Mouse (Mus musculus) heart, postnatal 10 days (tissue): ENCODE results near the gene Smyd3. TPM values are rescaled to one million over a fixed set of nuclear protein-coding genes. Genes with fewer than 3 reads are reported as not detected.

Source experiments
- DNase-seq, 2 experiments: peaks; one replicate each; pipeline ENCODE4 v3.0.0; 2021
- intact Hi-C: fragments of 180-260 bp; cut with DNase I; formaldehyde crosslinking; loops from one replicate; pipeline ENCODE4 v1.15.1; 2025
- total RNA-seq, 2 experiments: library from RNA; stranded (reverse); gene quantifications; 2 replicates each; pipeline ENCODE4 v1.2.3; 2021

Gene Smyd3
- total RNA-seq, 2 experiments from 2014 or later: 5.8 to 6.7 TPM

DNA sequence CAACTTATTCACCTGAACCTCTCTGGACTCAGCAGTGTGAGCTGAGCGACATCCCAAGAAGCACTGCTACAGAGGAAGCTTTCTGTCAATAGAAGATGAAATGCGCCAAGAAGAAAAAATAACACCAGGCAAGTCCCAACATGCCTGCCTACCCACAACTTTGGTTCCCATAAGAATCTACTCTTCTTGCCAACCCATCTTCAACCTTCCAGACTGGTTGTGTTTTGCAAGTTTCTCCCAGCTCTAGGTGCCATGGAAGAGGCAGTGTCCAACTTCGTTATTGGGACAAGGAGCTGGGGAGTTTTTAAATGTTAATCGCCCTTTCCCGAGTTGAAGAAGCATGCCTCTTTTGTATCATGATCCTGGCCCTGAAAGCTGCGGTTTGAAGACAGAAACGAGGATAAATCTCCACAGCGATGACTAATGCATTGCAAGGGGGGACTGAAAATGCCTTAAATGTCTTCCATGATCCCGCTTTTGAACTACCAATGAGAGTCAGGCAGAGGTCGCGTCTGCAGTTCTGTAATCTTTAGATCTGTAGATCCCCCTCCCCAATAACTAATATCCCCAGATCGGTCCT is 376.7 kb downstream of the Smyd3 start:
- intact Hi-C loops: loop anchor here (5.0 kb wide), 1 partner anchor 336 kb away; no protein-coding TSS in a partner anchor

DNA sequence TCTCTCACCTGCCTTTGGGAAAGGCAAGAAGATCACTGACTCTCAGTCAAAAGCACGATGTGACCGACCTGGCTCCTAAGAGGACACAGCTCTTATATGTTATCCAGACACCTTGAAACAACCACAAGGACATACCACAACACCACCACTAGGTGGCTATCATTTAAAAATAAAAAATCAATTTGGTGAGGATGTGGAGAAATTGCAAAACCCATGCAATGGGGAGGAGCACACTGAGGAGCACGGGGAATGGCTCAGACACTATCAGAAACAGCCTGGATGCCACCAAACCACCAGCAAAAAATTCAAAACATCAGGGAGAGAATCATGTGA is 380.7 kb downstream of the Smyd3 start:
- DNase-seq: no peak
- intact Hi-C loops: no loop called here

More for the DNA sequence above, 376.7 kb downstream of the Smyd3 start:
- no peak for DNase-seq

DNA sequence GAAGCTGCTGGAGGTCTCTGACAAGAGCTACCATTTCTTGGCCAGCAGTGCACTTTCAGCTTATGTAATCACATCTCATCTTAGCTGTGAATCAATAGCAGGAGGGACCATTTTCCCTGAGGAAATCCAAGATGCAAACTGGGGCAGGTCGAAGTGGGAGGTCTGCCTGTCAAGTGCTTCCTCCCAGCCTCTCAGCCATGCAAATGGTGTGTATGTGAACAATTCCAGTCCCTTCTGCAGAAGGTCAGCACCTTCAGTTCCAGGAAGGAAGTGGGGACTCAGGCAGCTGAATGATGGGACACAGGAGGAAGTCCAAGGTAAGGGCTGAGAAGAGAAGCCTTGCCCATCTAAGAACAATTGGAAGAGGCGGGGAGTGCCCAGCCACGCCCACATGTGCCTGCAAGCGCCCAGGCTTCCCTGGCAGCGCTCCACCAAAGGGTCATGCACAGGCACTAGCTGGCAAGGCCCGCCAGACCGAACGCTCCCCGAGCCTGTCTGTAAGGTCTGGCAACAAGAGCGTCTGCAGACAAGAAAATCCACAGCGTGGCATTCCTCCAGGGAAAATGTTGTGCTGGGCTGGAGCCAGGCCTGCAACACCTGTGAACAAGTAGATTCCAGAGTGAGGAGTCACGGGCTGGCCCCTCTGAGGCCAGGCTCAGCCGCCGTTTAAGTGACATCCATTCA is 381.2 kb downstream of the Smyd3 start:
- peak; percentile 59 to 64 for DNase-seq
- intact Hi-C loops: no loop called here

DNA sequence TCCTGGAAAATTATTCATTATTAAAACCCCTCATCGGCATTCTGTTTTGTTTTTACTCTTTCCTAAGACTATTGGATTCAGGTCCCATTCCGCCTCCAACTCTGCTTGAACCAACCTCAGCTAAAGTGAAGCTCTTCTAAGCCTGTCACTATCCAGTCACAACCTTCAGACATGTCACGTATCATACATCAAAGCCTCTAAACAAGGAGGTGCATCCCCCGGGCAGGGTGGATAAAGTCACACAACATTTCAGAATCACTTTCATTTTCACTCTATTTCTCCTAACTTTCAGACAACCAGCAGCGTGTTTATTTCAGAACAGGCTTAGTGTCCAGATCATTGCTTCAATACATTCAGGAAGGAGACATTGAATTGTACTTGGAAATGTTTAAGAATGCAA is 387.8 kb downstream of the Smyd3 start:
- intact Hi-C loops: no loop called here
- DNase-seq: no peak

DNA sequence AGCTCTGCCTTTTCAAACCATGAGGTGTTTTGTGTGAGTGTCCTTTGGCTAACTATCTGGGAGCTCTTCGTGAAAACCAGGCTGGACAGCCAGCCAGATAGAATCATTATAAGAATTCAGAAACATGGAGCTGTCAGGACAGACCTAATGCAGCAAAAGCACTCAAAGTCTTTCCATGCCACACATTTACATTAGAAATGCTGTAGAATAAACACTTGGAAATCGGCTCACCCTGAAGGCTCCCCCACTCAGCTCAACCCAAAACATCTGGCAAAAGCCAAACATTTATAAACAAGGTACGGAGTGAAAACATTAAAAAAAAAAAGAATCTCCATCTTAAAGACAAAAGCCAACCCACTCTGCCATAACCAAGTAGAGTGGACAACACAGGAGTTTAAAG is 391.6 kb downstream of the Smyd3 start:
- DNase-seq: no peak
- intact Hi-C loops: no loop called here

DNA sequence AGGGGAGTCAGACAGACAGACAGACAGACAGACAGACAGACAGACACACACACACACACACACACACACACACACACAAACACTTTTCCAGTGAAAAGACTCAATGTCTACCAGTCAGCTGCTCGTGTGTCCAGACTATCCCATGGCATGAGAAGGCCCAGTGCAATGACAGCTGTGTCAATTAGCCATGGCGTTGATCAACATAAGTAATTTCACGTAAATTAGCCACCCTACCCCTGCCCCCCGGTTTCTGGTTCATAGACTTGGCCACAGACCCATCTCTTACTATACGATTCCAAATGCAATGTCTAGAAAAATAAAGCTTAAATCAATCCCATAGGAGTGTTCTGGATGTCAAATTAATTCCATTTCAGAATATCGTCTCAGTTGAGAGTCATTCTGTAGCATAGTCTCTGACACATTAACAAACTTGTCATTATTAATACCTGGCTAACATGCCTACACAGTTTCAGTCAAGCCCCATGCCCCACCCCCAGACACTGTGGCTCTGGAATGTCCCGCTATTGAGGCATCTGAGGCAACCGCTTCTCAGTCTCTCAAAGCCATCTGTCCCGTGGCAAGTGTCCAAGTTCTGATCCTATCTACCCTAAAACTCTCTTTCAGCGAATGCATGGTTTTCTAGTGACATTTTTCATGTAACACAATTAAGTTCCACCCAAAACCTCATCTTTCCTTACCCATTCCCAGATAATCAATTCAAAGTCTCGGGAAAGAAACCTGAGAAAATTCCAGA is 395.2 kb downstream of the Smyd3 start:
- intact Hi-C loops: no loop called here
- no peak for DNase-seq

DNA sequence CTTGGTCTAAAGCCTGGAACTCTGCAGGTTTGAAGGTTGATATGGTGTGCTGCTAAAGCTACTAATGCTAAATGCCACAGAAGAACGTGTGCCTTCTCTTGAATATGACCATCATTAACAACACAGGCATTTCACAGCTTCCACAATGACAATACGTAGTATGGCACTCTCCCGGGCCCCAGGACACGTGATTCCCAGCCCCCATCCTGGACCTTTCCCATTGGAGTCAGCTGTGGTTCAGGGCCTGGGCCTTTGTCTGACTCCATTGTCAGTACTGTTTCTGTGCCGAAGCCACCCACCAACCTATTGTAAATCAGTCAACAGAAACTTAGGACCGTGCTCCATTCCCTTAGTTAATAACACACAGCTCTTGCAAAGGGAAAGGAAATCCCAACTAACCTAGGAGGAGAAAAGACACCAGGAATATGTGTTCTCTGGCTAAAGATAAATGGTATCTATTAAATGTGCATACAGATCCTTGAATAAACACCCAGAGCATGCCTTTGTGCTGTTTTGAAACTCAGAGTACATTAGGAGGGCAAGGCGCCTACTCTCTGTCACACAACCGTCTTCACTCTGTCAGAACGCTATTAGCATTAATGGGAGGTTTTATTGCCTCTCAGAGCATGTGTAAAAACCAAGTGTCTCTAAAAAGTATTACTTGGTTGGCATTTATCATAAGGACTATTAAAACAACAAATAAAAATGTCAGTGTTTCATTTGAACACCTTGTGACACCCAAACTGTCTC is 397.4 kb downstream of the Smyd3 start:
- intact Hi-C loops: no loop called here
- DNase-seq: no peak

DNA sequence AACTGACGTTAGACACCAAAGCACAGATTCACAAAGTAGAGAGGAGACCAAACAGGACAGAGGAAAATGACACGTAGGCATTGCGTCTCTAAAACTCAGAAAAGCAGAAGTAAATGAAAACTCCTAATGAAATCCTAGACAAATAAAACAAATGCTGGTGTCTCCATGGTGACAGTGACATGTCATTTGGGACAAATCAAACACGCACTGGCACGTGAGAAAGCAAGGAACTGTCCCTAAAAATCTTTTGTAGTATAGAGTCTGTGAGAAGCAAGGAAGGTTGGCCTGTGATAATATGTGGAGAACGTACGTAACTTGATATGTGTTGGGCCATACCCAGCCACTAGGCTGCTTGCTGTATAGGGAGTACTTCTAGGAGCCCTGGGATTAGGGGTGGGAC is 399.2 kb downstream of the Smyd3 start:
- no peak for DNase-seq
- intact Hi-C loops: no loop called here

DNA sequence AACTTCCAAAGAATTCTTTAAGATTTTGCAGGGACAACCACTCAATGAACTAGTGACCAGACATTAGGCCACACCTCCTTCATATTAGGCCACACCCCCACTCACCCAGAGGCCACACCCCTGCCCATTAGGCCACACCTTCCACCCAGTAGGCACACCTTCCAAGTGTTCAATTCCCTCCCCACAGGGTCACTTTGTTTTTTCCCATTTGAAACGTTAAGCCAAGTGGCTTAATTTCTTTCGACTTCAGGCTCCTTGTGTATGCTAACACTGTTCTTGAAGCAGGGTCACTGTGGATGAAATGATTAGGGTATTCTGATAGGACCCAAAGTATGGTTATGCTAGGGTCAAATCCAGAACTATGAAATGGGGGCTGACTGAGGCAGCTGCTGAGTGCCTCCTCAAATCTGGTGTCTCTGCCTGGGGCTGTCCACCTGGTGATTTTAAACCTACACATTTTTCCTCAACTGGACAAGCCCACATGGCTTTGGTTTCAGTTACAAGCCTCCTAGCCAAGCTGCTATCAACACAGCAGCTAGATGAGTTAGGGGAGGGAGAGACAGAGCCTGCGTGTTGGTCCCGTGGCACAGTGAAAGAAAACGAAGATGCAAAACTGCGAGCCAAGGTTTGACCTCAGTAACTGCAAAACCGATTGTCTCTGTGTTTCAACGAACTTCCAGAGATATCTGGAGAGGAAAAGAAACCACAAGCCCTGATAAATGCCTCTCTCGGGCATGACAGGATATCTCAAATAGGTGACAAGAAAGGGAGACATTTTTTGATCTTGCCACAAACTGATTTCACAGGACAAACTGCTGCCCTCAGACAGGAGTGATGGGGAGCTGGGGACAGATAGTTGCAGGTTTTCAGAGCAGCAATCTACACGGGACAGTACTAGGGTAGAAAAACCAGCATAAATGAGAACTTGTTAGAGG is 400.8 kb downstream of the Smyd3 start:
- intact Hi-C loops: no loop called here
- peak; percentile 5 to 9 for DNase-seq

DNA sequence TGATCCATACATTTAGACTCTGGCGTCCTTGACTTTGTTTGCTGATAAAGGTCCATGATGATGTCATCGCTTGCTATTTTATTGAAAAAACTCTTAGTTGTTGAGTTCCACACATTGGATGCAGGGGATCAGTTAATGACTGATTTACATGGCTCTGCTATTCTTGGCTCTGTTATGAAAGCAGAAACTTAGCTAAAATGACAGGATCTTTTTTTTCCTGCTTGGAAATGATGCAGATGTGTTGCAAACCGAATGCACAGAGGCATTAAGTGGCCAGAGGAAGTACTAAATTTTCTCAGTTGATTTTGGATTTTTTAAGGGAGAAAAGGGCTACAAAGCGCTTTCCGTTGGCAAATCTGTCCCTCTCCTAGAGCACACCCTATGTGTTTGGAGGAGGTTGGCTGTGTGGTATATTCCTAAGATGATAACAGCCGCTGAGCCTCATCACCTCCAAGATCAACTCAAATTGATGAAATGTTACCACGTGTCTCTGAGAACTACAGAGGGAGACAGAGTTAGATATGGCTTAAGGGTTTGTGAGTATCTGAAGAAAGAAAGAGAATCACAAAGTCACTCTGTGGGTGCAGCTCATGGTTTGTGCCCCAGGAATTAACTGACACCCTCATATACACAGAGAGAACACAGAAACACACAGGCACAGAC is 402.9 kb downstream of the Smyd3 start:
- DNase-seq: no peak
- intact Hi-C loops: no loop called here

DNA sequence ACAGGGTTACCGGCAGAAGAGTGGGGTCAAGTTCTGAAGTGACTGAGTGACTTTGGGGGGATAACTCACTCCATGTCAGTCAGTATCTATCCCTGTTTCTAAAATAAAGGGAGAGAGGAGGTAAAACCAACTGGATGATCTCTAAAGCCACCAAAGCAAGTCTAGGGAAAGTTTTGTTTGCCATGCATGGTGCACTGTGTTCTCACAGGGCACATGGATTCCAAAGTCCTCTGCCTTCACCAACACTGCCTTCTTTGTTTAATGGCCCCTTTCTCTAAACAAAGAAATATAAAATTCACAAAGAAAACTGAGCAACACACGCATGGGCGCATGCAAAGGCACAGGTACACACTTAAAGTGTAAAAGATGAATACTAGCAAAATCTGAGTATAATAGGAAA is 403.5 kb downstream of the Smyd3 start:
- DNase-seq: no peak
- intact Hi-C loops: no loop called here

DNA sequence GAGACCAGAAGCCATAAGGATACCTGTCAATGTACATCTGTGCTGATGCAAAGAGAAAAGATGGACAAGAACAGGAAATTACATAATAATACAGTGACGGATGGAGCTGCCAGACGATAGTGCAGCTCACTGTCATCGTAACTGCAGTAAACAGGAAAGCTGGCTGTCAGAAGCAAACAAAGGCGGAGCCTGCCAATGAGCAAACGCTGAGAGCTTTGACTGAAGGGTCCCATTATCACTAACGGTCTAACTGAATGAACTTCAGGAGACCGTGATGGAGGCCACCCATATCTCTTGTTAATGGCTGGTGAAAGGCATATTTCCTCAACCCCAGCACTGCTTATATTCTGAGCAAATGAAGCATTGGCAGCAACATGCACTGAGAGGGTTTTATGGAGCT is 409.1 kb downstream of the Smyd3 start:
- intact Hi-C loops: no loop called here
- DNase-seq: no peak

DNA sequence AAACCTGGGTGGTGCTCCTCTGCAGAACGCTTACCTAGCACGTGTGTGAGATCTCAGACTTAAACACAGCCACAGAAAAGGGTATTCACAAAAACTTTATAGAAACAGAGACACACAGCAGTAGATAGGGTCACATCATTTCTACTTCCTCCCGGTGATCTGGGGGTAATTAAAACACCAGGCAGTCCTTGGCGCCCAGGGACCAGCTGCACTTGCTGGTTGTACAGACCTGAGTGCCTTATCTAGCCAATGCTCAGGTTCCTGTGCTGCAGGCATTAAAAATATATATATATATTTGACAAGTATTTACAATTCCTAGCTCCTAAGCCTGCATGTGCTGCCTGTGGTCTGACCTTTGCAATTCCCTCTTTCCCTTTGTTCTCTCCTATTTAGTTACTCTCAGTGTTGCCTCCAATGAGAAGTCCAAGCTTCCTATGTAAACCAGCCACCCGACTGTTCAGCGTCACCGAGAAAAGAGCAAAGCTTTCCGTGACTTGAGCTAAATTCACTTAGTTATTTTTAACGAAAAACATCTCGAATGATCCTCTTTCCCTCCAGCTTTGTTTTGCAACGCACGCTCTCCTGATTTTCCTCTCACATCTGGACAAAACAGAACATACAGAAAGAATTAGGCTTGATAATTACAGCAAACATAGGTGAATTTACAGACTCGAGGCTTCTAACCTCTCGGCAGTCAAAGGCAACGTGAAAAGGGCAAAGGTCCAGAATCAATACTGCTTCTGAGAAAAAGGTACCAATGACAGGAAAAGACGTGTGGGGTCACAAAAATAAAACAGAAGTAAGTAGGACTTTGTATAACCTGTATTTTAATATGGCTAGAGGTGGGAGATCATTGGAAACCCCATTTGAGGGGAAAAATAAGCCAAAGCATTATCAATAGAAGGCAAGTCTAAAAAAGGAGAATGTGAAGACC is 409.8 kb downstream of the Smyd3 start:
- intact Hi-C loops: no loop called here
- DNase-seq: no peak

DNA sequence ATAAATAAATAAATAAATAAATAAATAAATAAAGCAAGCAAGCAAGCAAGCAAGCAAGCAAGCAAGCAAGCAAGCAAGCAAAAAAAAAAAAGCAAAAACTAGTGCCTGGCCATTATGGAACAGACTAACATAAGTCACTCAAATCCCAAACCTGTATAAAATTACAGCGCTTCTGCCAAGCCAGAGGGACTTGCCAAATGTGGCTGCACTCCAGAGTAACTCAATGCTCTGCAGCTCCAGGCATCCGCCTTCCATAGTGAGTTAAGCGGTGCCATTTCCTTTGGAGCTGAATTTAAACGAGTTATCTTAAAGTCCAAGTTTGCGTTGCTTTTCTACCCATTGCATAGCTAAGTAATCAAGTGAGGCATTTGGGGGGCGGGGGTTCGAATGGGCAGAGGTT is 410.6 kb downstream of the Smyd3 start:
- intact Hi-C loops: no loop called here
- peak in 1 of 2 experiments; percentile 9 for DNase-seq

DNA sequence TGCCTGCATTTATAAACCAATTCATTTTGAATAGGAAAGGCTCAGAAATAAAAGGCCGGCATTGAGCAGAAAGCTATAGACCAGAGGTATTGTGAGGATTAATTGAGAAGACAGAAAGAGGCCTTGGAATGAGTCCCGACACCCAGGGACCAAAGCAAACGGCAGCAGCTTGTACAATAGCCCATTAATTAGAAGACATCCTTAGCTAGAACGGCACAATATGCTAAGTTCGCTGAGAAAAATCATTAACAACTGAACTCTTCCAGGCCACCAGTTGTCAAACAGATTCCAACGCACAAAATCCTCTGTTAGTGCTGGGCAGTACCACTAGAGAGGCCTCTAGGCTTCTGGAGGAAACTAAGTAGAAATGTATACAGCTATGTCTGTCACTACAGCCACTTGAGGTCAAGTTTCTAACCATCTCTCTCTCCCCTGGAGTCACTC is 411.1 kb downstream of the Smyd3 start:
- no peak for DNase-seq
- intact Hi-C loops: no loop called here

DNA sequence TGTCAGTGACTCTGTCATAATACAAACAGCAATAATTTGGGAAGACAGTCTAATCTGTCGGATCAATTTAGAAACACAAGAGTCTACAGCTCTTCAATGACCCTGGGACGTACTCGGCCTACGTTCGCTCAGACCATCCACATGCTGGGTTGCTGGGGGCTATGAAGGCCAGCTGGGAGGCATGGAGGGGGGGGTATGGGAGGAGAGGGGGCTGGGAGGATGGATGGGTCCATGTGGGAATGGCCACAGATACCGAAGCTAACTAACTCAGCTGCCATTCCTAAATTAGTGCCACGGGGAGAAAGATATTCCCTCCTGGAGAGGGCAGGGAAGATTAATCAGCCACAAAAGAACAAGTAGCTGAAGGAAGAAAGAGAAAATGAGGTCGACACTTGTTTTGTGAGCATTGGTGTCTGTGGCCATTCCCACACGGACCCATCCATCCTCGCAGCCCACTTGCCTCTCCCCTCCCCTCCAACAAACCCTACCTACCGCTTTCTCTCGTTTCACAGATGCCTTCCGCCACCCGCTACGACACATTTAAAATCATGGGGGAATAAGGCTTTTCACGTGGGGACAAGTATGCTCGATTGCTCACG is 411.6 kb downstream of the Smyd3 start:
- DNase-seq: no peak
- intact Hi-C loops: no loop called here

DNA sequence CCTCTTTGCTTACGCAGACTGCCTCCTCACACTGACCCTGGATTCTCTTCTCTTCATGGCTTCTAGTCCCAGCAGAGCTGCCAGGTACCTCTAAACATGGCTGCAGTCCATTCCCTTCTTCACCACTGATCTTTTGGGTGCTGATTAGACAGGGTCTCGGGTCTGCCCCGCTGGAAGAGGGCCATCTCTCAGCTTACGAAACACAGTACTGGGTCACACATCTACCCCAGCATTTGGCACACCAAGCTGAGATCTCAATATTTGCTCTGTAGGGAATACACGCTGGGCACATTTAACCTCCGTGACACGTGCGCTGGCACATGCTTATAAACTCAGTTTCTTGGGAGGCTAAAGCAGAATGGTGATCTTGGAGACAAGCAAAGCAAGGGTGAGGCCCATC is 413.4 kb downstream of the Smyd3 start:
- intact Hi-C loops: no loop called here
- no peak for DNase-seq

DNA sequence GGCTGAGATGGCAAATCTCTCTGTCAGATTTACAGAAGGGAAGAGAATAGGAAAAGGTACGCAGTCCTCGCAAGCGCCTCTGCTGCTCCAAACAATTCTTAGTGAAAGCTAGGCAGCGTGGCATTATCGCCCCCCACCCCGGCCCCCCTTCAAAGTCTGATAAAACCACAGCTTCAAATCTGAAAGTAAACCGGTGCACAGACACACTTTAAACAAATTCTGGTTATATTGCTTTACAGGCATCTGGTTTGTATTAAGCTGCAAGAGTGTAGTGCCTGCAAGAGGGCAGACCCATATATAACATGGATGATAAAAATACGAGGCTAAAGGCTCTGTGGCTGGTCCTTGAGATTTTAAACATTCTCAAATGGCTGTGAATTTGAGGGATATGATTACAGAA is 420.8 kb downstream of the Smyd3 start:
- intact Hi-C loops: no loop called here
- no peak for DNase-seq
